ENCODE assay signal across 9 mouse cellular contexts in the genomic region with DNA sequence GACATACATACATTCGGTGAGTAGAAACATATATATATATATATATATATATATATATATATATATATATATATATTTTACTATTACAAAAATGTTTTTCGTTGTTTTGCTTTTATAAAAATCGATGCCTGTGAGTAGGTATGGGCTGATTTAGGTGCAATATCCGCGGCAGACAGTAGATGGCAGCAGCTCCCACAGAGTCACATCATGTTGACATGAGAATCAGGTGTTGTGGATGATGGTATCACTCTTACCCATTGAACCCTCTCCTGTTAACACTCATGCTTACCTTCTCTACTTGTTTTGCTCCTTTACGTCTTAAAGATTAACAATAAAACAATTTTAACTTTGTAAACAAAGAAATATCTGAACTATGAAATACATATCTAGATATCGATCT.
DNase-seq lines count a peak whose midpoint lies in the region; ATAC-seq lines count a peak whose summit lies in the region.
"Had no signal": no experiment of that assay in that cellular context is flagged by ENCODE, and none has a peak within 500 bp of the region (broad histone marks: within the 10 kb centered on the region; RNA-seq: fewer than 3 reads in every experiment).

No protein-coding gene starts in this region.

- no peak overlapping the region for H3K4me2 ChIP-seq in midbrain, embryonic 16.5 days (ENCODE audit: low read length)
- H3K4me2 ChIP-seq: liver, embryonic 13.5 days had no signal

- no peaks in the 10 kb centered on the region for H3K4me1 ChIP-seq in midbrain, embryonic 16.5 days (ENCODE audit: control insufficient read depth, insufficient read depth, low read length)
- H3K4me1 ChIP-seq: liver, embryonic 13.5 days had no signal

- no peak overlapping the region for H3K27ac ChIP-seq in midbrain, embryonic 16.5 days (ENCODE audit: low read length)
- H3K27ac ChIP-seq: liver, embryonic 13.5 days had no signal

- H3K9ac ChIP-seq in midbrain, embryonic 16.5 days (ENCODE audit: low read depth, low read length): no peak overlapping the region
- H3K9ac ChIP-seq: liver, embryonic 13.5 days had no signal

- H3K36me3 ChIP-seq in midbrain, embryonic 16.5 days (ENCODE audit: control insufficient read depth, insufficient read depth, low read length): no peaks in the 10 kb centered on the region
- H3K36me3 ChIP-seq: liver, embryonic 13.5 days had no signal

- no peak overlapping the region for H3K4me3 ChIP-seq in midbrain, embryonic 16.5 days (ENCODE audit: low read depth, low read length)
- H3K4me3 ChIP-seq: liver, embryonic 13.5 days had no signal

- H3K9me3 ChIP-seq in midbrain, embryonic 16.5 days (replicated peaks; ENCODE audit: control insufficient read depth, low read length, poor library complexity, severe bottlenecking): no peaks in the 10 kb centered on the region
- H3K9me3 ChIP-seq: liver, embryonic 13.5 days had no signal

- ATAC-seq in midbrain, embryonic 16.5 days: peak; percentile 70; the same call in 1 of the 2 replicates

- 36% methylated on average over 7 of the region's 7 CpGs for whole genome bisulfite sequencing in midbrain, embryonic 16.5 days

- intact Hi-C loops in heart, postnatal 10 days (cut with DNase I): loop anchor here (10.0 kb wide), 1 partner anchor 707 kb away; no protein-coding TSS in a partner anchor
- intact Hi-C loops in heart, postnatal 36 days (cut with DNase I): no loop called here

- peak; percentile 51 to 72 for DNase-seq in heart, postnatal 10 days
- no peak for DNase-seq in heart, adult 11 months
- peak; percentile 77 for DNase-seq in adipocyte (ENCODE audit: low spot score)
- DNase-seq in embryo, embryonic 10 days (ENCODE audit: low spot score): peak; percentile 74
- peak; percentile 42 to 65 for DNase-seq in heart, postnatal 36 days
- peak; percentile 55 to 91 for DNase-seq in layer of hippocampus, postnatal 25 days (ENCODE audit: extremely low spot score in 1 of 2, low spot score in 1 of 2)
- DNase-seq in testis, postnatal 10 days (ENCODE audit: low spot score): peak; percentile 74
- DNase-seq: liver, embryonic 13.5 days had no signal

- H3K27me3 ChIP-seq in midbrain, embryonic 16.5 days (ENCODE audit: control insufficient read depth, insufficient read depth, low read depth, low read length): no peaks in the 10 kb centered on the region
- H3K27me3 ChIP-seq: liver, embryonic 13.5 days had no signal
